Mouse (Mus musculus) small intestine, adult 2 months (tissue): ENCODE data around the gene Hist1h2bn.

Source experiments
- CTCF ChIP-seq: fragments of 200-500 bp; IDR thresholded peaks from 2 replicates; pipeline ENCODE4 v1.5.1; 2012; ENCODE audit warnings: low read depth, mild to moderate bottlenecking, control low read depth, inconsistent platforms, low read length, moderate library complexity, mixed read lengths; ENCODE audit not compliant: insufficient replicate concordance, insufficient read length; ENCODE audit errors: extremely low read depth
- POLR2A ChIP-seq: fragments of 200-500 bp; IDR thresholded peaks from 2 replicates; pipeline ENCODE4 v1.6.1; 2012; ENCODE audit warnings: low read depth, mild to moderate bottlenecking, control low read depth, inconsistent platforms, low read length, moderate library complexity

DNA sequence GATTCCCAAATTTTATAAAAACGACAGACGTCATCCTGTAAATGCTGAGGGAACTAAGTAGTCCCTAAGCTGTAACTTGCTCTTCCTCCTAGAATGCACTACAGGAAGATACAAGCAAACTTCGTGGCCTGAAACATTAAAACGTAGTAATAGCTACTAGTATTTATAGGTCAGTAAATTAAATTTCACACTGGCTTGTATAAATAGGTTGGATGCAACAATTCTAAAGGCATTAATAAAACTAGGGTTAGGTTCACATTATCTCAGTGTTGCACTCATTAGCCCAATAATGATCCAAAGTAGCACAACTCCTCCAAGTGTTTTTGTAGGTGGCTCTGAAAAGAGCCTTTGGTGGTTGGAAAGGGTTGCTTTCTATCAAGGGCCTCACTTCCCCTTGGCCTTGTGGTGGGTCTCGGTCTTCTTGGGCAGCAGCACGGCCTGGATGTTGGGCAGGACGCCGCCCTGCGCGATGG, 836 bp upstream of the Hist1h2bn start:
- TF ChIP-seq POLR2A = no peak
- TF ChIP-seq CTCF = no peak
